Mouse (Mus musculus): ENCODE results near the gene Syt14.

DNA sequence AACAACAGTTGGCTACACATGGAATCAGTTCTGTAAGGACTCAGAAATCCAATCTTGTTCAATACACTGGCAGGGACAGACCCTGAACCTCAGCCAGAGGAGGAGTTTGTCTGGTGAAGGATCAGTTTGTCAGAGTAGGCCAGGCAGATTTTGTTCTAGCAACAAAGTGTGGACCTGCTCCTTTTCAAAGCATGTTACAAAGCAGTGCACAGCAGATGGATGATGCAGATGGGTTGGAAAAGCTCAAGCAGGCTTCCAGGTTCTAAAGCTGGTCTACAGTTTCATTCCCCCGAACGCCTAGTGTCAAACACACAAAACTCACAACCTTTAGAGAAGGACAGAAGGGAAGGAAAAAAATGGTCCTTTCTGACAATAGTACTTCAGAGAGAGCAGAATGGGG lies 31.6 kb downstream of the Syt14 start:
- TF ChIP-seq GATA1 (IDR thresholded peaks at IDR 0.05; ENCODE audit: borderline replicate concordance, low read length) (no peak), CTCF (IDR thresholded peaks at IDR 0.05; ENCODE audit: low read depth, low read length) (no peak), POLR2AphosphoS5 (IDR thresholded peaks at IDR 0.05; ENCODE audit: insufficient replicate concordance, low read depth, low read length) (no peak), TAL1 (conservative IDR thresholded peaks at IDR 0.05; ENCODE audit: low read depth, low read length) (no peak), GATA2 (IDR thresholded peaks at IDR 0.05; ENCODE audit: borderline replicate concordance, low read depth, low read length) (no peak)

All from G1E (cell line).